25 mouse cellular contexts compared by ENCODE assay signal in genomic region chr10:22282816-22283215, GRCm38 (mm10).
DNase-seq lines count a peak whose midpoint lies in the region; ATAC-seq lines count a peak whose summit lies in the region.
"Had no signal": no experiment of that assay in that cellular context is flagged by ENCODE, and none has a peak within 500 bp of the region (broad histone marks: within the 10 kb centered on the region; RNA-seq: fewer than 3 reads in every experiment).

No protein-coding gene starts in this region.

- H3K9ac ChIP-seq in midbrain, embryonic 14.5 days (replicated peaks; ENCODE audit: low read length), result no peak overlapping the region
- H3K9ac ChIP-seq: forebrain, embryonic 15.5 days; limb, embryonic 13.5 days; liver, embryonic 12.5 days had no signal

- H3K79me2 ChIP-seq in macrophage (ENCODE audit: inconsistent target), result peaks cover 88% of the 10 kb centered on the region

- H3K4me3 ChIP-seq in macrophage (ENCODE audit: inconsistent target), result no peak overlapping the region
- H3K4me3 ChIP-seq in midbrain, embryonic 14.5 days (replicated peaks; ENCODE audit: low read depth, low read length), result no peak overlapping the region
- H3K4me3 ChIP-seq: forebrain, embryonic 15.5 days; heart, embryonic 10.5 days; hindbrain, embryonic 10.5 days; layer of hippocampus, adult 2 months; limb, embryonic 13.5 days; liver, embryonic 12.5 days; myocyte had no signal

- H3K27me3 ChIP-seq in splenic B cell, adult 2 months (ENCODE audit: control insufficient read depth, insufficient read depth, low read length, poor library complexity, severe bottlenecking), result no peaks in the 10 kb centered on the region
- H3K27me3 ChIP-seq in midbrain, embryonic 14.5 days (ENCODE audit: control insufficient read depth, insufficient read depth, low read length), result no peaks in the 10 kb centered on the region
- H3K27me3 ChIP-seq: forebrain, embryonic 15.5 days; liver, embryonic 12.5 days had no signal

- peak; percentile 45 for DNase-seq in CD4-positive, CD25-positive, alpha-beta regulatory T cell, adult 2 months (ENCODE audit: low read depth, low spot score)
- peak; percentile 18 for DNase-seq in NIH3T3 (ENCODE audit: low read depth)
- peak; percentile 74 for DNase-seq in splenic B cell, adult 2 months (ENCODE audit: low read depth, low spot score)
- DNase-seq in kidney, postnatal 14 days, result no peak
- no peak for DNase-seq in midbrain, embryonic 14.5 days
- no peak for DNase-seq in right cerebral cortex, postnatal 4 days
- DNase-seq: adrenal gland, postnatal 14 days; cerebellum, adult 9-10 months; kidney, adult 9 months; kidney, postnatal 25 days; layer of hippocampus, postnatal 36 days; lung, adult 18-20 months; lung, postnatal 10 days; right cerebral cortex, adult 18-20 months had no signal

- no peaks in the 10 kb centered on the region for H3K9me3 ChIP-seq in midbrain, embryonic 14.5 days (ENCODE audit: control insufficient read depth, low read length)
- H3K9me3 ChIP-seq: forebrain, embryonic 15.5 days; heart, embryonic 10.5 days; hindbrain, embryonic 10.5 days; limb, embryonic 13.5 days; liver, embryonic 12.5 days had no signal

- H3K27ac ChIP-seq in macrophage, result peak overlapping the region; percentile 14
- no peak overlapping the region for H3K27ac ChIP-seq in midbrain, embryonic 14.5 days (replicated peaks; ENCODE audit: low read depth, low read length)
- H3K27ac ChIP-seq: forebrain, embryonic 15.5 days; heart, embryonic 10.5 days; hindbrain, embryonic 10.5 days; hindbrain, postnatal 0 days; layer of hippocampus, adult 2 months; limb, embryonic 13.5 days; liver, embryonic 12.5 days had no signal

- no peak for ATAC-seq in midbrain, embryonic 14.5 days (ENCODE audit: low FRiP score, low TSS enrichment)
- ATAC-seq: forebrain, embryonic 15.5 days; hindbrain, postnatal 0 days; intestine, embryonic 16.5 days; liver, embryonic 12.5 days; midbrain, embryonic 16.5 days had no signal

- H3K4me2 ChIP-seq in midbrain, embryonic 14.5 days (ENCODE audit: low read length), result no peak overlapping the region
- H3K4me2 ChIP-seq: forebrain, embryonic 15.5 days; limb, embryonic 13.5 days; liver, embryonic 12.5 days had no signal

- WGBS in macrophage (ENCODE audit: missing documents), result 12% methylated on average over 6 of the region's 6 CpGs
- WGBS in midbrain, embryonic 14.5 days, result 53% methylated on average over 6 of the region's 6 CpGs

- H3K4me1 ChIP-seq in midbrain, embryonic 14.5 days (ENCODE audit: control insufficient read depth, insufficient read depth, low read length), result no peaks in the 10 kb centered on the region
- H3K4me1 ChIP-seq: forebrain, embryonic 15.5 days; heart, embryonic 10.5 days; hindbrain, embryonic 10.5 days; limb, embryonic 13.5 days; liver, embryonic 12.5 days had no signal

- H3K36me3 ChIP-seq in macrophage (ENCODE audit: inconsistent target), result no peaks in the 10 kb centered on the region; the same call in 1 of the 2 replicates
- H3K36me3 ChIP-seq in splenic B cell, adult 2 months (ENCODE audit: control insufficient read depth, insufficient read depth, low read length, poor library complexity, severe bottlenecking), result peaks cover 9% of the 10 kb centered on the region; the same call in 1 of the 2 replicates
- H3K36me3 ChIP-seq in midbrain, embryonic 14.5 days (ENCODE audit: control insufficient read depth, insufficient read depth, low read length), result no peaks in the 10 kb centered on the region
- H3K36me3 ChIP-seq: forebrain, embryonic 15.5 days; heart, embryonic 10.5 days; limb, embryonic 13.5 days; liver, embryonic 12.5 days had no signal

Comparison
In these comparisons a context has a peak if more than half of its experiments do, and no peak if none do; other contexts are left out.
1. DNase-seq: peak in CD4-positive, CD25-positive, alpha-beta regulatory T cell, adult 2 months (single experiment), NIH3T3 (single experiment) and splenic B cell, adult 2 months (single experiment); none in kidney, postnatal 14 days (single experiment), midbrain, embryonic 14.5 days (single experiment) and right cerebral cortex, postnatal 4 days (single experiment).